8 mouse cellular contexts compared by ENCODE assay signal in genomic region chr13:99606606-99606990, GRCm38 (mm10).
DNase-seq lines count a peak whose midpoint lies in the region; ATAC-seq lines count a peak whose summit lies in the region.
"Had no signal": no experiment of that assay in that cellular context is flagged by ENCODE, and none has a peak within 500 bp of the region (broad histone marks: within the 10 kb centered on the region; RNA-seq: fewer than 3 reads in every experiment).

No protein-coding gene starts in this region.

- H3K4me1 ChIP-seq in hindbrain, embryonic 10.5 days (replicated peaks): peaks cover 40% of the 10 kb centered on the region
- H3K4me1 ChIP-seq in hindbrain, embryonic 16.5 days (ENCODE audit: control insufficient read depth, insufficient read depth, low read depth, low read length): peaks cover 12% of the 10 kb centered on the region
- peaks cover 40% of the 10 kb centered on the region for H3K4me1 ChIP-seq in embryonic facial prominence, embryonic 10.5 days
- peaks cover 37% of the 10 kb centered on the region for H3K4me1 ChIP-seq in limb, embryonic 10.5 days

- H3K27ac ChIP-seq in hindbrain, embryonic 10.5 days: no peak overlapping the region
- no peak overlapping the region for H3K27ac ChIP-seq in hindbrain, embryonic 16.5 days (ENCODE audit: low read depth, low read length)
- H3K27ac ChIP-seq in embryonic facial prominence, embryonic 10.5 days (replicated peaks): no peak overlapping the region
- H3K27ac ChIP-seq in limb, embryonic 10.5 days: no peak overlapping the region
- H3K27ac ChIP-seq: hindbrain, embryonic 15.5 days had no signal

- H3K36me3 ChIP-seq in hindbrain, embryonic 10.5 days: no peaks in the 10 kb centered on the region
- no peaks in the 10 kb centered on the region for H3K36me3 ChIP-seq in hindbrain, embryonic 16.5 days (ENCODE audit: control insufficient read depth, insufficient read depth, low read length)
- H3K36me3 ChIP-seq in embryonic facial prominence, embryonic 10.5 days (replicated peaks): no peaks in the 10 kb centered on the region
- no peaks in the 10 kb centered on the region for H3K36me3 ChIP-seq in limb, embryonic 10.5 days
- H3K36me3 ChIP-seq: hindbrain, embryonic 15.5 days had no signal

- H3K4me2 ChIP-seq in hindbrain, embryonic 16.5 days (ENCODE audit: low read length): no peak overlapping the region
- H3K4me2 ChIP-seq: hindbrain, embryonic 15.5 days had no signal

- no peak for ATAC-seq in hindbrain, embryonic 16.5 days
- ATAC-seq in activated CD4-positive, CD25-positive, alpha-beta regulatory T cell, adult 4 months: no peak

- H3K27me3 ChIP-seq in hindbrain, embryonic 10.5 days (ENCODE audit: insufficient read depth, poor library complexity, severe bottlenecking): no peaks in the 10 kb centered on the region
- no peaks in the 10 kb centered on the region for H3K27me3 ChIP-seq in hindbrain, embryonic 16.5 days (replicated peaks; ENCODE audit: control insufficient read depth, insufficient read depth, low read length)
- no peaks in the 10 kb centered on the region for H3K27me3 ChIP-seq in embryonic facial prominence, embryonic 10.5 days (replicated peaks; ENCODE audit: low read depth, poor library complexity, severe bottlenecking)
- no peaks in the 10 kb centered on the region for H3K27me3 ChIP-seq in limb, embryonic 10.5 days (ENCODE audit: low read depth, poor library complexity, severe bottlenecking)
- H3K27me3 ChIP-seq: hindbrain, embryonic 15.5 days had no signal

- no peak overlapping the region for H3K9ac ChIP-seq in hindbrain, embryonic 16.5 days (ENCODE audit: low read depth, low read length)
- H3K9ac ChIP-seq: hindbrain, embryonic 15.5 days had no signal

- peaks cover 6% of the 10 kb centered on the region; the same call in 1 of the 2 replicates for H3K9me3 ChIP-seq in hindbrain, embryonic 10.5 days
- peaks cover 5% of the 10 kb centered on the region; the same call in 1 of the 2 replicates for H3K9me3 ChIP-seq in hindbrain, embryonic 16.5 days (ENCODE audit: control insufficient read depth, low read length)
- 0 out of 2 replicates have a peak, but pooled peaks cover 3% of the 10 kb centered on the region for H3K9me3 ChIP-seq in embryonic facial prominence, embryonic 10.5 days
- peaks cover 2% of the 10 kb centered on the region; the same call in 1 of the 2 replicates for H3K9me3 ChIP-seq in limb, embryonic 10.5 days (replicated peaks)
- H3K9me3 ChIP-seq: hindbrain, embryonic 15.5 days had no signal

- 58% methylated on average over 1 of the region's 1 CpGs for WGBS in hindbrain, embryonic 10.5 days
- 52% methylated on average over 1 of the region's 1 CpGs for WGBS in hindbrain, embryonic 16.5 days
- 35% methylated on average over 1 of the region's 1 CpGs for WGBS in embryonic facial prominence, embryonic 10.5 days
- 41% methylated on average over 1 of the region's 1 CpGs for WGBS in limb, embryonic 10.5 days

- H3K4me3 ChIP-seq in hindbrain, embryonic 10.5 days: no peak overlapping the region
- no peak overlapping the region for H3K4me3 ChIP-seq in hindbrain, embryonic 16.5 days (ENCODE audit: low read length)
- no peak overlapping the region for H3K4me3 ChIP-seq in embryonic facial prominence, embryonic 10.5 days
- H3K4me3 ChIP-seq in limb, embryonic 10.5 days: no peak overlapping the region
- H3K4me3 ChIP-seq: hindbrain, embryonic 15.5 days had no signal

- peak; percentile 13 for DNase-seq in hindbrain, embryonic 10.5 days (ENCODE audit: low spot score)
- DNase-seq in 3T3-L1 (ENCODE audit: low read depth, low spot score): peak; percentile 35
- peak; percentile 51 for DNase-seq in A20 (ENCODE audit: low read depth, low spot score)
- DNase-seq in embryonic facial prominence, embryonic 10.5 days (ENCODE audit: low spot score): peak; percentile 21
- DNase-seq in limb, embryonic 10.5 days (ENCODE audit: low spot score): no peak
